Mouse (Mus musculus) G1E (cell line): Measurements from ENCODE around the gene Oit3.

Experiments used
- CTCF ChIP-seq: IDR thresholded peaks from 2 replicates; pipeline ENCODE4 v1.5.1; 2012; ENCODE audit warnings: low read depth, low read length, inconsistent platforms, mixed read lengths
- GATA1 ChIP-seq: IDR thresholded peaks from 2 replicates; pipeline ENCODE4 v1.6.1; 2012; ENCODE audit warnings: borderline replicate concordance, low read length, inconsistent platforms, mixed read lengths
- GATA2 ChIP-seq: IDR thresholded peaks from 2 replicates; pipeline ENCODE4 v1.6.1; 2012; ENCODE audit warnings: low read depth, low read length, inconsistent platforms, borderline replicate concordance
- POLR2AphosphoS5 ChIP-seq: IDR thresholded peaks from 2 replicates; pipeline ENCODE4 v1.6.1; 2012; ENCODE audit warnings: low read depth, low read length, inconsistent platforms; ENCODE audit not compliant: insufficient replicate concordance
- TAL1 ChIP-seq: conservative IDR thresholded peaks from 2 replicates; pipeline ENCODE4 v1.6.1; 2012; ENCODE audit warnings: low read depth, low read length, inconsistent platforms, mixed read lengths

DNA sequence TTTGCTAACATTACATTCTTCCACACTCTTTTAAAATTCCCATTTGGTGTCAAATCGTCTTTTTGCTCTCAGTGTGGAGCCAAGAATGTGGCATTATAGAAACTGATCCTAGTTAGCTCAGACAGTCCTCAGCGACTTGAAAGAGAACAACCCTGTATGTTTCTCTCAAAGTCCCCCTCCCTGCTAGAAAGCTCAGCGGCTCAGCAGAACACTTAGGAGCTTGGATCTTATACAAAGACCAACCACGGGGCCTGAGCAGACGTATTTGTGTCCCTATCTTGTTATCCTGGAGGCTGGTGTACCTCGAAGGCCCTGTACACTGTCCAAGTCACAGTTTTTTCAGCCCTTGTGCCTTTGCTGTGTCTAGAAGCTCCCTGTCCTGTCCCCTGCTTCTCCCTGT lies 1.4 kb downstream of the Oit3 start:
- TF ChIP-seq TAL1 (no peak), CTCF (no peak), GATA1 (no peak), GATA2 (no peak), POLR2AphosphoS5 (no peak)
